Mouse (Mus musculus) monocyte, adult 5-6 weeks (primary cell): ENCODE measurements around the gene Ankrd50. TPM values are rescaled to one million over a fixed set of nuclear protein-coding genes. Genes with fewer than 3 reads are reported as not detected.

Source experiments
- ATAC-seq: fragments of 153-309, 156-312 bp; replicated peaks from 2 replicates; pipeline ENCODE4 v1.8.0; 2017; ENCODE audit warnings: mild to moderate bottlenecking; ENCODE audit not compliant: low TSS enrichment, insufficient number of reproducible peaks, severe bottlenecking, poor library complexity, low FRiP score
- total RNA-seq: library from RNA; stranded (forward); fragments of 200-1000, 200-491, 200-594 nt; gene quantifications from 3 replicates; pipeline ENCODE4 v1.2.3, GENCODE M21; 2017

Gene Ankrd50
- 7.6 to 22.6 TPM (median 13.4 TPM) in 3 replicates for total RNA-seq

DNA sequence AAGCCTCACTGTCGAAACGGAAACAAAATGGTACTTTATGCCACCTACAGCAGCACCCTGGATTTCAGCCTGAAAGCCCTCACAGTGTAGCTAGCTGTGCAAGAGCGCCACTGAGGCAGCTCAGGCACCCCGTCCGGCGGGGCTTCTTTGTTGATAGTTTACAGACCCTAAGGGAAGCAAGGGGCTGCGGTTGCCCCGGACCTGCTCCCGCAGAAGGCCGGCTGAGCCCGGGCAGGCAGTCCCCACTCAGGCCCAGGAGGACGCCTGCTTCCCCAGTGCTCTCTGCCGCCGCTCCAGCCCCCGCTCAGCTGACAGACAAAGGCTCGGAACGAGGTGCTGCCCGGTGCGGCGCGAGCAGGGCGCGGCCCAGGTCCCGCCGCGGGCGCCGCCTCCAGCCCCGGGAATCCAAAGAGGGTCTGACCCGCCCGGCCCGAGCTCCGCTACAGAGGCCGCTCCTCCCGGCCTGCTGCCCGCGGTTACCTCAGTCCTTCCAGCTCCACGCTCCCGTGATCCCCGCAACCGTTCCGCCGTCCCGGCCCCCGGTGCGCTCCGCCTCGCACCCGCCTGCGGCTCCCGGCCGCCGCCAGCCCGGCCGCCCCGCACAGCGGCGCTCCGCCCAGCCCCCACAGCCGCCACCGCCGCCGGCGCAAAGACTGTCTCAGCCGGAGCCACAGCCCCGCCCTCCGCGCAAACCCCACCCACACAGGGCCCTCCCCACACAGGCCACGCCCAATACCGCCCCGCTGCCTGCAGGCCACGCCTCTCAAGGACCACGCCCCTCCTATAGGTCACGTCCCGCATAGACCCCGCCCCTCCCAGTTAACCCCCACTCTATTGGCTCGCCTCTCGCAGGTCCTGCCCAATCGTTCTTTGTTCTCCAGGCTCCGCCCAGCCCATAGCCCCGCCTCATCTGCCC is at the start of gene Ankrd50:
TSS of gene Ankrd50 (minus strand) at position 654 of the 916 bp plus-strand sequence.
- ATAC-seq = peak; percentile 98

DNA sequence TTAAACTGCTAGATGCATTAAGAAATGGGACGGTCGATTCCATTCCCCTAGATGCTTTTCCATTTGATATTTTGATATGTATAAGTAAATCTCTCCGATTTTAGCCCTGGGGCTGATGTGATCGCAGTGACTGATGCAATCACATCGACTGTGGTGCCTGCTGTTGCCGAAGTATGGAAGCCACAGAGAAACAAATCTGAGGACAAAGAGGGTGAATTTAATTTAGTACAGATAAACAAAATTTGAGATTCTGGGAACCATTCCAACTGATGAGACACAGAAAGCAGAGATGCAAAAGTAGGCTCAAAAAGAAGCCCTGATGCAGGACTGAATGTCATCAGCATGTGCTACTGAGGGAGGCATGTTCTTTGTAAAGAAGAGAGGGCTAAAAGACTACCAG is 49.6 kb upstream of the Ankrd50 start:
- no peak for ATAC-seq

DNA sequence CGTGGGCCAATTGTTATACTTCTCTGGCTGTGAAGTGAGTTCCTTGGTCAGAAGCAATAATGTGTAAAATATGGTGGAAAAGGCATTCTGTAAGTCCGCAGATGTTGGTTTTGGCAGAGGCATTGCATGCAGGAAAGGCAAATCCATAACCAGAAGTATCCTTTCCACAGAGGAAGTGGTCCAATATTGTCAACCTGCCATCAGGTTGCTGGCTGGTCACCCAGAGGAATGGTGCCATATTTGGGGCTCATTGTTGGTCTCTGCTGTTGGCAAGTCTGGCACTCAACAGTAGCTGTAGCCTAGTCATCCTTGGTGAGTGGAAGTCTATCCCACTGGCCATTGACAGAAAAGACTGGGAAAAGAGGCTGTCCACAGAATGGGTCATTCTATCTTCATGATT is 35.8 kb upstream of the Ankrd50 start:
- ATAC-seq = no peak

DNA sequence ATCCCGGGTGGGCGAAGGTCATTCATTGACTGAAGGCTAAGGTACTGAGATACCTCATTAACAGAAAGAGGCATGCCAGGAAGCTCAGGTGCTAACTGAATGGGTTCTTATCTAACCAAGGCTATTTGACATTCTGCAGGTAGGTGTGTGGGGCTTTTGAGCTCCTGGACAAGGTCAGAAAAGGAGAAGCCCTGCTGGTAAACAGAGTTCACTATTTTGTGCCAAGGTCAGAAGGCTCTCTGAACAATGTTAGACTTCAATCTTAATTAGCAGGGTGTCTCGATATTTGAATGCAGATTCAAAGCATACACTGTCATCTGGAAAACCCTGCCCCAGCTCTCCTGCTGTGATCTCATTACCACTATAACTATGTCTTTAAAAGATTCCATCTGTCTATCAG is 35.3 kb upstream of the Ankrd50 start:
- no peak for ATAC-seq

DNA sequence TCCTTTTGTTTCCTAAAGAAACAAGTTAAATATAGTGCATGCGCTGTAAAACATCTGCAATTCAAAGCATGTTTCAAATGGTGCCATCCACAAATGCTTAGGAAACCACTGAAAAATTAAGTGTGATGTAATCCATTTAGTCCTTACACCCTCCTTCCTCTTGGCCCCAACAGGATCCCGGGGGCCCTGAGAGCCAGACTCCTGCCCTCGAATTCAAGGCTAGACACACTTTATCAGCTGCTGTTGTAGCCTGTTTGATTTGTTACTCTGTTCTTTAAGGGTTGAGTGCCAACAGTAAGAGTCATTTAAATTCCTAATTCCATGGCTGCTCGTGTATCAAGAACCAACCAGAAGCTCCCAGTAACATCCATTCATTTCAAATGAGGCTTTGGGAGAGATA is 19.0 kb upstream of the Ankrd50 start:
- ATAC-seq = no peak

- ATAC-seq = no peak
These were observed 17.5 kb upstream of the Ankrd50 start for GRCm38 (mm10) chr3:38502156-38502555.

- ATAC-seq = no peak
These were observed 17.1 kb upstream of the Ankrd50 start for GRCm38 (mm10) chr3:38501739-38502138.

- no peak for ATAC-seq
These were observed 16.7 kb upstream of the Ankrd50 start for GRCm38 (mm10) chr3:38501316-38501715.

DNA sequence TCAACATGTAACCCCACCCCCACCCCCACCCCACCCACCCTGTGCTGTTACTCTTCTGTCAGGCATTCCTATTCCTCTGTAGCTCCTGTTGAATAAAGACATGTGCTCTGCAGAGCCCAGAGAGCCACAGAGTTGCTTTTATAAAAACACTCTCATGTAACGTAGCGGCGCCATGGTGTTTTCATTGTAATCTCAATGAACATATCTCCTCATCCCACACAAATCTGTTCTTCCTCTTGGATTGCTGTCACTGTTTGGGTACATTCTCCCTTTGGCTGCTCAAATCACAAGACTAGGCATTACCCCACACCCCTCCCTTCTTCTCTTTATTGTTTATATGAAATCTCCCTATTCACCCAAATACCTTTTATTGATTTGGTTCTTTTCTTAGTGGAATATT is 13.9 kb upstream of the Ankrd50 start:
- ATAC-seq = no peak

- ATAC-seq = peak; percentile 59; the same call in 1 of the 2 replicates
These were observed 12.2 kb upstream of the Ankrd50 start for GRCm38 (mm10) chr3:38496795-38497385.

DNA sequence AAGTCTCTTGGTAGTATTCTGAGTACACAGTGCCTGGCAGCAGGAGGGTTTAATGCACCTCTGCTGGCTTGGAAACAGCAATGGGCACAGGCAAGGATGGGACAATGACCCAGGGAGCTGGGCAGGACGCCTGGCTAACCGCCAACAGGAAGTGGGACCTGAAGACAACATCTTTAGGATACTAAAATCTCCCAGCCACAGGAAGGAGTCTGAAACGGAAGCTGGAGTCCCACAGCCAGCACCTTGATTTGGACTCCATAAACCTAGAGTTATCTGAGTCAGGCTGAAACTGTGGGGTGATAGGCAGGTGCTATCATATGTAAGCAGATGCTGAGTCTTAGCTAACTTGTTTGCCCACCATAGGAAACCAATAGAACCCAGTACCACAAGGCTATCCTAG is 7.1 kb upstream of the Ankrd50 start:
- no peak for ATAC-seq

DNA sequence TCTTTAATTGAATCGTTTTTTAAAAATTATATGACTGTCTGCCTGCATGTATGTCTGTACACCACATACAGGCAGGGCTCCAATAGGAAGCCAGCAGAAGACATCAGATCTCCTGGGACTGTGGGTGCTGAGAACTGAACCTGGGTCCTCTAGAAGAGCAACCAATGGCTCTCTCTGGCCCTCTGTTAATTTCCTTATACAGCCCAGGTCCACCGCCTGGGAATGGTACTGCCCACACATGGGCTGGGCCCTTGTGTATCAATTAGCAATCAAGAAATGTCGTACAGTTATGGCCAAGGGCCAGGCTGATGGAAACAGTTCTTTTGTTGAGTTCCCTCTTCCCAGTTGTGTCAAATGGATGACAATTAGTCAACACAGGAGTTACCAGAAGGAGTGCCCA is 6.6 kb upstream of the Ankrd50 start:
- no peak for ATAC-seq

DNA sequence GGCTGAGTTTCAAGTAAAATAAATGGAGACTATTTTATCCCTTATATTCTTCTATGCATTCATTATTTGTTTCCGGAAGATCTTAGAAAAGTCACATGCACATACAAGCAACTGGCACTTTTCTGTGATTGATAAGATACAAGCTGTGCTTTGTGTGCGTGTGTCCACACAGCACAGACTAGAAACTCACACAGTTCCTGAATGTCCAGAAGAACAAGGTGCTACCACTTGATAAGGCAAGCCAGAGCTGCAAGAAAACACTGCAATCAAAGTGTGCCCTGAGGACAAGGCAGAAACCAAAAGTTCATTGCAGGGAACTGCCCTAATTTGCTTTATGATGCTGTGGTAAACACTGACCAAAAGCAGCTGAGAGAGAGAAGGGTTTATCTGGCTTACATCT is 6.1 kb upstream of the Ankrd50 start:
- ATAC-seq = no peak

DNA sequence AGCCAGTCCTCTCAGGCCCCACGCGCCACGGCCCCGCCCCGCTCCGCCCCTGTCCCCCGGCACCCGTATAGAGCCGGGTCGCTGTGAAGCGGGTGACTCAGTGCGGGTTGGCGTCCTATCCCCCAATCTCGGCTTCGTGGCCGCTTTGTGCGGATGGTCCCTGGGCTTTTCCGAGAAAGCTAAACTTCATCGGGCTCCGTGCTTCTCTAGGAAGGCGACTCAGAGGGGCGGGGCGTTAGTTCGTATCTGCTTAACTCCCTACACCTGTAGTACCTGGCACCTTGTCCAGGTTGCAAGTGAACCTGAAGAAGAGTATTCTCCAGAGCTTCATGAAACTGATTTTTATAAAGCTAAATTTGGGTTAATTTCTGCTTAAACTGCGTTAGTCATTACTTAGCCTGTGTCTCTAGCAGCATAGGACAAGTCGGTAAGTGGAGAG is 482 bp upstream of the Ankrd50 start:
- no peak for ATAC-seq

DNA sequence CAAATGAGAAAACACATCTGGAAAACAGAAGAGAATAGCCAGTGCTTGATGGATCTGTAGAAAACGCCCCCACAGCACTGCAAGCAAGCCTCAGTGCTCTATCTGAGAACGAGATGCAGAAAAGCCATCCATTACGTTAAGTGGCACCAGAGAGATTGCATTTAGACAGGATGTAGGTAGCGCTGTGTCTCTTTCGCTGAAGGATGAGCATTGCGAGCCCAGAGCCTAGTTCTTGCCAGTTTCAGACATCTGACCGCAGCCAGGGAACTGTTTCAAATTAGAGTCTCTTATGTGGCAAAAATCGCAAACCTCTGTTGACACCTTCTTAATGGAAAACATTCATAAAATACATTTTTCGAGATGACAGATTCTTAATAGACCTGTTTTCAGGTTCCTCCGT is 1.1 kb downstream of the Ankrd50 start:
- ATAC-seq = no peak

DNA sequence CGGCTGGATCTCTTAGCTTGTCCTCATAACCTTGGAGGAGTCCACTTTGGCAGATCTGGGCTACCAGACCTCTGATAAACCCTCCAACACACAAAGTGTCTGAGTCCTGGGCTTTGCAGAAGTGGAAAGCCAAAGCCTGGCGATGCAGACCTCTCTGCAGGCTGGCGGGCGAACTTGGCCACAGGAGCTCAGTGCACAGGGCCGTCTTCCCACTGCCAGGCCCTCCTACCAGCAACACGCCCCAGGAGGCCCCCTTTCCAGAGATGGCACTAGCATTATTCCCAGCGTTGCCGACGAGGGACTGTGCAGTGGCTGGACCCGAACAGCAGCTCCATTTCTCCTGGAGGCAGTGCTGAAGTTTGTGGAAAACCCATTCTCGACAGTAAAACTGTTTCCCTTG is 1.9 kb downstream of the Ankrd50 start:
- no peak for ATAC-seq

- no peak for ATAC-seq
These were observed 3.5 kb downstream of the Ankrd50 start for GRCm38 (mm10) chr3:38481106-38481505.

GRCm38 (mm10) chr3:38477936-38478335 is 6.7 kb downstream of the Ankrd50 start:
- no peak for ATAC-seq

- no peak for ATAC-seq
These were observed 9.1 kb downstream of the Ankrd50 start for GRCm38 (mm10) chr3:38475587-38475986.

DNA sequence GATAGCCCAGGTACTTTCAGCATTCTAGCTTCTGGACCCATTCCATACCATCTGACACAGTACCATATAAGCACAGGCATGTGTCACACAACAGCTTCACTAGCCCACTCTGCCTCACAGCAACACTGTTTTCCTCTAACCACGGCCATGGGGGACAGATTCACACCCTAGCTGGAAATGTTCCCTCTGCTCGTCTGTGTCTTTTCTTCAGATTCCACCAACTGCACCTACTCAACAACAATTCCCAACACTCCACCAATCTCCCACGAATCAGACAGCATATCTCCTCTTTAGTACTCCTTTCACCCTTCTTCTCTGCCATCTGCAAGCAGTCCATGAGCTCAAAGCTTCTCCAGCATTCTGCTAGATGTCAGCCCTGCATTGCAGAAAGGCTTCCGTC is 11.5 kb downstream of the Ankrd50 start:
- no peak for ATAC-seq
